Mouse (Mus musculus): ENCODE results near the gene Coil.

Gene Coil

DNA sequence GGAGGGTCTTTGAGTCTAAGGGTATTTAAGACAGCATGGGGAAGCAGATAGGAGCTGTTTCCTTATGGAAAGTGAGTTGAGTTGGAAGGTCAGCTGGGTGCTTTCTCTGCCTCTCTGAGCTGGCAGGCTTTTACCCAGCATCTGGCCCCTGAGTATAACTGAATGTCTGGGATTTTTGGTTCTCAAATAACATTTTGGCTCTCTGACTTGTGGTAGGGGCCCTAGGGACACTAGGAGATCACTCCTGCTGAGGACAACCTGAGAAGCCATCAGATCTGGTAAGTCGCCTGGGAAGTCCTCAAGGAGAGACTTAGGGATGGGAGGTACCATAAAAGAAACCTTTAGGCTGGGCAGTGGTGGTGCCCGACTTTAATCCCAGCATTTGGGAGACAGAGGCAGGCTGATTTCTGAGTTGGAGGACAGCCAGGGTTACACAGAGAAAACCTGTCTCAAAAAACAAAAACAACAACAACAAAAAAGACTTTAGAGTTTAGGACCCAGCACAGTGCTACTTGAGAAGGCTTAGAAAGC, at the start of gene Coil:
Gene Coil (plus strand): TSS at position 51 of the 531 bp plus-strand sequence.
- no peak for DNase-seq

GRCm38 (mm10) chr11:88926566-88926965, 43.5 kb upstream of the Coil start:
- DNase-seq = no peak

DNA sequence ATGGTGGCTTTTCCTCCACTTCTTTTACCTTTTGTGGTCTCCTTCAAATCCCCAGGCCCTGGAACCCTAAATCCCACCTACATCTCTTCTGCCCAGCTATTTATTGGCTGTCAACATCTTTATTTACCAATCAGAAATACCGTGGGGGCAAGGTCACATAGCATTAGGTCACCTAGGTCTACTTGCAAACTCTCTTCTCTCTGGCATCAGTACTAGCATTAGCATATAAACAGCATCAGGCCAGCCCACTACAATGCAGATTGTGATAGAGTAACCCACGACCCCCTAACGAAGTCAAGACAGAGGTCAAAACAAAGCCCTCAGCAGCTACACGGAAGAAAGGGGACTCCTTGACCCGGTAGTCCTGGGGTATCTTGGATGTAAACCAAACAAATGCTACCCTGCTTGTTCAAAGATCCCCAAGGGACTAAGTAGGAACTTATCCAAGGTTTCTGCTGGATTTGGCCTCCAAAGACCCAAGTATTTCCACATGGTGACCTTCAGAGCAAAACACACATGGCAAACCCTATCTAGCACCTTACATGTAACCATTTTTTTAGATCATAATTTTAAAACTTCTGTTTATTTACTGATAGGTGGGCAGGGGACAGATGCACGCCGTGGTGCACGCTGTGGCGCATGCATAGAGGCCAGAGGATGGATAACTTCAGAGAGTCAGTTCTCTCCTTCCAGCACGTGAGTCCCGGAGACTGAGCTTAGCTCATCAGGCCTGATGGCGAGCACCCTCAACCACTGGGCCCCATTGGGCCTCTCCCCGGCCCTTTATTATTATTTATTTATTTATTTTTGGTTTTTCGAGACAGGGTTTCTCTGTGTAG, 38.1 kb upstream of the Coil start:
- no peak for DNase-seq

- no peak for DNase-seq
Observed at GRCm38 (mm10) chr11:88933030-88933429, 37.0 kb upstream of the Coil start.

DNA sequence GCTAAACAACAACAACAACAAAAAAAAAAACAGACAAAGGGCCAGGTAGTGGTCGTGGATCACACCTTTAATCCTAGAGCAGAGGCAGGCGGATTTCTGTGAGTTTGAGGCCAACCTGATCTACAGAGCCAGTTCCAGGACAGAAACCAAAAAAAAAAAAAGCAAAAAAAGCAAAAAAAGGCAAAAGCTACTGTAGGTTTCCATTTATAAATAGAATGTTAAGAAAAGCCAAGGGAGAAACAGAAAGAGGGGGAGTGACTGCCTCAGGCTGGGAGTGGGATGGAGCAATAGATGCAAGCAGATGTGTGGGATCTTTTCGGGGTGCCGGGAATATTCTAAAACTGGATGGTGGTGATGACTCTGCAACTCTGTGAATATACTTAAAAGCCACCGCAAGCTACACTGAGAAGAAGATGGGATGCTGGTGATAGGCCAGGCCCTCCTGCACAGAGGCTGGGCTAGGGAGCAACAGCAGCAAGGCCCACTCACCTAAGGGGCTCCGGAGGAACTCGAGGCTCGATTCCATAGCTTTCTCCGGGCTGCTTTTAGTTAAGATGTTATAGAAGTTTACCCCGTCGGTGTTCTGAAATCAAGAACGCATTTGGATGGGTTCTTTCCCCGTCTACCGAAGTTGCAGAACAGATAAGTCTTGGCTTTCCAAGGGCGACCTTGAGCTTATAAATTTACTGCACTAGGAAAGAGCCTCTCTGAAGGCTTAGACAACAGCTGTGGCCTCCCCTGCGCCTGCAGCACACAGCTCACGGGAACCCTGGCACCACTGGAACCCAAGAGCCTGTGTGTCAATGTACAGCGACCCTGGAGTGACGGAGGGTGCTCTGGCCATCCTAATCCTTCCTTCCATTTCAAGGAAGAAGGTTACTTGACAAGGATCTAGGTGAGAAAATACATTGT, 35.7 kb upstream of the Coil start:
- no peak for DNase-seq

- DNase-seq = no peak
Observed at GRCm38 (mm10) chr11:88937886-88938285, 32.2 kb upstream of the Coil start.

DNA sequence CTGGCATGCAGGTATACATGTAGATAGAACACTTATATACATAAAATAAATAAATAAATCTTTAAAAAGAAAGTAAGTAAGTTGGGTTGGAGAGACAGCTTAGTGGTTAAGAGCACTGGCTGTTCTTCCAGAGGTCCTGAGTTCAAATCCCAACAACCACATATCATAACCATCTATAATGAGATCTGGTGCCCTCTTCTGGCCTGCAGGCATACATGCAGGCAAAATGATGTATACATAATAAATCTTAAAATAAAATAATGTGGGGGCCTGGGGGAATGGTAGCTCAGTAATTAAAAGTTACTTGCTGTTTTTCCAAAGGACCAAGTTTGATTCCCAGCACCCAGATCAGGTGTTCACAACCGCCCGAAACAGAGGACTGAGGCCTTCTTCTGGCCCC, 31.3 kb upstream of the Coil start:
- DNase-seq = no peak

DNA sequence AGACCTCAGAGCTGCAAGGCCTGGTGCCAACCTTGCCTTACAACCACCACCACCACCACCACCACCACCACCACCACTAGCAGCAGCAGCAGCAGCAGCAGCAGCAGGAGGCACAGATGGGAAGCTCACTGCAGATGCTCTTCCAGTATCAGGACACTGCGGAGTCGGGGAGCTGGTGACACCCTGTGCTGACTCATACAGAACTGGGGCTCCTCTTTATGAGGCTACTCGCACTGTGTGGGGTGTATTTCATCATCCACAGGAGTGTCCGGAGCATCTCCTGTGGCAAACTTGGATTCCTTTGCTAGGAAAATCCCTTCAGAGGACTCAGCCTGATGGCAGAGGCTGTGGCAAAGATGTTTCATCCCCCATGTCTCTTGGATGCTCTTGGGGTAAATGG, 30.4 kb upstream of the Coil start:
- no peak for DNase-seq

- no peak for DNase-seq
Observed at GRCm38 (mm10) chr11:88941489-88941888, 28.6 kb upstream of the Coil start.

GRCm38 (mm10) chr11:88945971-88946585, 24.0 kb upstream of the Coil start:
- no peak for DNase-seq

GRCm38 (mm10) chr11:88948896-88949295, 21.2 kb upstream of the Coil start:
- DNase-seq = no peak

DNA sequence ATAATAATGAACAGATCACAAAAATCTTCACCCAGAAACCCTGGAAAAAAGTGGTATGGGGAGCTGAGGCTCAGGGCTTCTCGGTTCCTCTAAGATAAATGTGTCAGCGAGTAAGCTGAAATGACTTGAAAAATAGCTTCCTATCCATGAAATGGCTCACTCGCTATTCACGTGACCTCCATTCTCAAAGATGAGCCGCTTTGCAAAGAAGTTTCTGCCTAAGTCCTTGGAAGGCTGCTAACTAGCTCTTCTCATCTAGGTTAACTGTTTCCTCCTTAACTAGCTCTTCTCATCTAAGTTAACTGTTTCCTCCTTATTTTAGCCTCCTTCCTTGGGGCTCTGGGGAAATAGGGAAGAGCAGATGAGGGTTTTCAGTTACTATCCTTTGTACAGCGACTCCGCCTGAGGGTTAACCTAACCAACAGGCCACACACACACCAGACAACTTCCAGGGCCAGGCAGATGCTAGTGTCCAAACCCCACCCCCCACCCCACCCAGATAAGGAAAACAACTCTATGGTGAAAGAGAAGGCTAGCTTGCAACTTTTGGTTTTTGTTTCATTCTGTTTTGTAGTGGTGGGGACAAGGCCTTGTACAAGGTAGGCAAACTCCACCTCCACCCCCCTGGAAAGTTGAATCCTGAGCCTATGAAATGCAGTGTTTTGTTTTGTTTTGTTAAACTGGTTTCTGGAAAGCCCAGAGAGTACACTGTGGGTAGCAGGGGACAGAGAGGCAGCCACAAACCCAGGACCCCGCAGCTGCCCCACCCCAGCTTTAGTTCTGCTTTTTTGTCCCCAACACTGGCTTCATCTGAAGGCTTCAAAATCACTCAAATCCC, 20.0 kb upstream of the Coil start:
- no peak for DNase-seq

DNA sequence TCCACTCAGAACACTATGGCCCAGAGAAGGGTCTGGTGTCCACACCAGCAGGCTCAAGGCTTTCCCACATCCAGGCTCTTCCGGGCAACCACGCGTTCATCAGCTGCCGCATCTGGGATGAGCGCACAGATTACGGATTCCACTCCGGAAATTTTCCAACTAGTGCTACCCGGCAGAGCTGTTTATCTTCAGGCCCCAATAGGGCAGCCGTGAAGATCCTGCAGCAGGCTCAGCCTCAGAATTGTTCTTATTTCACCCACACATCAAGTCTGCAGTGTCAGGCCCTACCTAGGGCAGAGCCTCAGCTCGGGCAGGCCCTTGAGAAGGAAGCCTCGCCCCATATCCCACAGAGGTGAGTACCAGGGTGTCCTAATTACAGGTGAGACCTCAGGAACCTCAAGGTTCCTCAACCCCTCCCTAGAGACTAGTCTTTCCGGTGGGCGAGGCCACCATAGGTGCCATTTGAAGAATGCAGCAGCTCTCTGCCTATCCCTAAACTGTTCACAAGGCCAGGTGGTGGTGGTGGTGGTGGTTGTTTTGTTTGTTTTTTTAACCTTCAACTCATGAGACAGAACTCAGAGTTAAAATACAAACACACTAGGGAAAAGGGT, 19.3 kb upstream of the Coil start:
- DNase-seq = no peak

- no peak for DNase-seq
Observed at GRCm38 (mm10) chr11:88951576-88951975, 18.5 kb upstream of the Coil start.

GRCm38 (mm10) chr11:88952117-88952516, 17.9 kb upstream of the Coil start:
- no peak for DNase-seq

- no peak for DNase-seq
Observed at GRCm38 (mm10) chr11:88953582-88953981, 16.5 kb upstream of the Coil start.

- DNase-seq = no peak
Observed at GRCm38 (mm10) chr11:88954803-88955202, 15.2 kb upstream of the Coil start.

DNA sequence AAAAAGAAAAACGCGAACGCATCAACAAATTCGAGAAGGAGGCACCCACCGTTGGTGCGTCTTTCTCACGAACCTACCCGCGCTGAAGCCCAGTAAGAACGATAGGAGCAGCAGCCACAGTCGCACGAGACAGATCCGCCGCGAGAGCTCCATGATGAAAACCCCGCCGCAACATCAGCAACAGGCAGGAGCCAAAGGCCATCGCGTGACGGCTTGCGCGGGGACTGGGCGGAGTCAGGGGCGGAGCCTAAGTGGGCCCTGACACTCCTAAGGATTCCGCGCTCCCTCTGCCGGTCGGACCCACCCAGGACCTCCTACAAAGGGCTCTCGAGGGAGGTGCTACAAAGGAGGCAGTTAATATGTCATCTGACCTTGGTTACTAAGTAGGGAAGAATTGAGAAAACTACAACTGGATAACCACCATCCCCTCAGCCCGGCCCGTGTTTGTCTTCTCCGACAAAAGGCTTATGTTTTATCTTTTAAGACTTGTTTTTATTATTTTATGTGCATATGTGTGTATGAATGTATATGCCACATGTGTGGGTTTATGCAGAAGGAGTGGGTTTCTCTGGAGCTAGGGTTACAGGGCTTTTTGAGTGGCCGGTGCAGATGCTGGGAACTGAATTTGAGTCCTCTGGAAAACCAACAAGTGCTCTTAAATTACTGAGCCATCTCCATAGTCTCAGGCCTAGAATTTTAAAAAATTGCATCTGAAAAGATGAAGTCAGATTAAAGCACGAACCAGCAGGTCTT, 14.7 kb upstream of the Coil start, which contains the start of gene Scpep1:
Gene Scpep1 (minus strand): TSS at position 249 of the 753 bp plus-strand sequence.
- peak; percentile 97 for DNase-seq

DNA sequence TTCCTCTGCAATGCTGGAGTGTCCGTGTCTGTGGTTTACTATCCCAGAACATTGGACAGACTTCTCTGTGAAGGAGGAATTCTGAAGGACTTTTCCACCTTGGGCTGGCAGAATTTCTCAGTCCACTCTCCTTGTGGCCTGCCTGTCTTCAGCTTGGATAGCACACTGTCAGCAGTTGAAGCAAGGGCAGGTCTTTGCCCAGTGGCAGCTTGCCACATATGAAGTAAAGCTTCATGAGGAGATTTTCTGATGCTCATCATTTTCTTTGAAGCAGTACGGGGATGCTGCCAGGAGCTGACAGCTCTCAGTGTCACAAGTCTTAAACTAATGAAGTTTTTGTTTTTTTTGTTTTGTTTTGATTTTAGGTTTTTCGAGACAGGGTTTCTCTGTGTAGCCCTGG, 11.2 kb upstream of the Coil start:
- DNase-seq = no peak

DNA sequence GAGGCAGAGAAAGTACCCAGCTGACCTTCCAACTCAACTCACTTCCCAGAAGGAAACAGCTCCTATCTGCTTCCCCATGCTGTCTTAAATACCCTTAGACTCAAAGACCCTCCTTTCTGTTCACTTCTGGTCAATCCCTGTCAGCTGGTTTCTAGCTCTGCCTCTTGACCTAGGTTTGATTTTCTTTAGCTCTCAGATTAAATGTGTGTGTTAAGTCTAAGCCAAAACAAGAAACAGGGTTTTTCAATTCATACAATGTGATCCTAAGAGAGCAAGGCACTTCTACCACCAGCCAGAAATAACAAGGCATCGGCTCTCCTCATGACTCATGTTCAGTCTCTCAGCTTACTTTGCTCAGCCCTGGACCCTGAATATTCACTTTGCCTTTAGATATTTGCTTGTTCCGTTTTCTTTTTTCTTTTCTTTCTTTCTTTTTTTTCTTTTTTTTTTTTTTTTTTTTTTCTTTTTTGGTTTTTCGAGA, 3.1 kb upstream of the Coil start, which contains the start of gene Elobl:
Gene Elobl (minus strand): TSS at position 51 of the 481 bp plus-strand sequence.
- DNase-seq = no peak

Measured in liver (tissue).